Mouse (Mus musculus) midbrain, embryonic 14.5 days (tissue): ENCODE data around the gene Ak4. TPM values are rescaled to one million over a fixed set of nuclear protein-coding genes. Genes with fewer than 3 reads are reported as not detected.

ENCODE experiments used
- polyA plus RNA-seq: library from polyadenylated mRNA; unstranded; fragments of >200 nt; fragmentation: Nextera tagmentation; extraction: Ambion mirVana; gene quantifications from 2 replicates; pipeline ENCODE4 v1.2.1, GENCODE M21; 2014

Gene Ak4
- polyA plus RNA-seq, 1 experiment from 2014 or later: 3.9 TPM

Other genes starting within 250 kb of the Ak4 start
- gene Jak1, start 154.0 kb upstream of the Ak4 start, polyA plus RNA-seq: 64.1 and 77.0 TPM in 2 replicates
- gene Dnajc6, start 77.4 kb downstream of the Ak4 start, polyA plus RNA-seq: 49.3 and 55.0 TPM in 2 replicates
- 88.0 and 102 TPM in 2 replicates for gene Leprot, start 228.4 kb downstream of the Ak4 start, polyA plus RNA-seq